Mouse (Mus musculus): ENCODE measurements around the gene Nkain4.

The Nkain4 gene

GRCm38 (mm10) chr2:180954061-180955047 is at the start of gene Nkain4:
Gene Nkain4 (minus strand): TSS chr2:180954699.
- peak; percentile 60 for DNase-seq (ENCODE audit: low spot score)

- no peak for DNase-seq (ENCODE audit: low spot score)
These were observed 42.4 kb upstream of the Nkain4 start for GRCm38 (mm10) chr2:180996905-180997304.

DNA sequence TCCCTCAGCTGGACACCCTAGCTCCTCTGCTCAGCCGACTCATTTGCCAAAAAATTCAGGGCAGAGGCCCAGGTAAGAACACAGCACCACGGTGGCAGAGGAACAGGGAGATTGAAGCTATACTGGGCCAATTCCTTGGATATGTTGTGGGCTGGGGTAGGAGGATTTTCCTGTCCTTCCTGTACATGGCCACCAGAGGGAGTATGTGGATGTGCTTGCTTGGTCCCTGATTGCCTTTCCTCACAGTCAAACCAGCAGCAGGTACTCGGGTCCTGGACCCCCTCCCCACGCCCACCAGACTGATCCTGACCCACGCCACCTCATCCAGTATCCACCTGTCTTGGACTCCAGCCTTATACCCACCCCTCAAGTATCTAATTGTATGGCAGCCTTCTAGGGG is 41.9 kb upstream of the Nkain4 start:
- no peak for DNase-seq (ENCODE audit: low spot score)

GRCm38 (mm10) chr2:180995457-180995856 is 41.0 kb upstream of the Nkain4 start:
- no peak for DNase-seq (ENCODE audit: low spot score)

DNA sequence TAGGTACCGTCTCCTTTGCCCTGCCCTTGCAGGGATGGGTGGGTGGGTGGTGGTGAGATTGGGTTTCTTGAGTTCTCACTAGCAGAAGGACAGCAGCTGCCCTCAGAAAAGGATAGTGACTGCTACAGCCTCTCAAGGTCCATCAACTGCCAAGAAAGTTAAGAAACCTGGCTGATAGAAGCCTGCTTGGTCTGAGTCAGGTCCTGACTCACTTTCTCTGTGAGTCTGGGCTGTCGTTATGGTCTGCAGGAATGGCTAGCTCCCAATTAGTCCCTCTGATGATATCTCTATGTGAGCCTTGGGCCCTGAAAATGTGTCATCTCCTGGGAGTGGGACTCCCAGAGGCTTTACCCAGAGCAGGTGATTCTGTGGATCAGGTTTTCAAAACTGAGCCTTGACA is 39.9 kb upstream of the Nkain4 start:
- no peak for DNase-seq (ENCODE audit: low spot score)

DNA sequence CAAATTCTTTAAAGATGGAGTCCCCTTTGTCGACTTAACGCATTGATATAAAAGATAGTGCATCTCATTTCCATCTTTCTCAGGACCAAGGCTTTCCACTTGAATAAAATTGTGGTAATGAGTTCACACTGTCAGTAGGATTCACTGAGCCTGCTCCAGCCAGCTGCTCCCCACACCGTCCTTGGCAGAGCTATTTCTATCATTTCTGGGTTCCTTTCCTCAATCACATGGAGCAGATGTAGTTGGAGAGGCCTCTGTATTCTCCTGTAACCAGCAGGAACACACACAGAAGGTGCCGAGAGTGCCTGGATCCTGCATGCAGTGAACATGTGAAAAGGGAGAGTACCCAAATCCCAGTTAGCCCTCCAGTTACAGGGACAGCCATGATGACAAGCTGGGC is 35.8 kb upstream of the Nkain4 start:
- DNase-seq (ENCODE audit: low spot score) = no peak

DNA sequence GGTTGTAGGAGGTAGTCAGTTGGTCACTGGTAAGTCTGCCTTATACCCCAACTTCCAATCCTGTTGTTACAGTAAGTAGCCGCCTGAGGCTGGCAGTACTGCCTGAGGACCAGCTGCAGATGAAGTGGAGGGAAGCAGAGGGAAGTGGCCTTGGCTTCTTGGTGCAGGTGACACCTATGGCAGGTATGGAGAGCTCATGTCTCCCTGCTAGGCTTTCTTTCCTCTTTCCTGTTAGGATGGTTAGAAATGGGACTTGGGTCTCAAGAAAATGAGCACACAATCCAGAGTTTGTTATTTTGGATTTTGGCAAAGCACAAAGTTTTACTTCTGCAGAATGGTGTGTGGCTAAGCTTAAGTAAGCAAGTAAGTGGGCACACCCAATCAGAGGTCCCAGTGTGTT is 34.4 kb upstream of the Nkain4 start:
- no peak for DNase-seq (ENCODE audit: low spot score)

- DNase-seq (ENCODE audit: low spot score) = no peak
These were observed 33.9 kb upstream of the Nkain4 start for GRCm38 (mm10) chr2:180988347-180988913.

- DNase-seq (ENCODE audit: low spot score) = no peak
These were observed 33.0 kb upstream of the Nkain4 start for GRCm38 (mm10) chr2:180987432-180988030.

GRCm38 (mm10) chr2:180987001-180987400 is 32.5 kb upstream of the Nkain4 start:
- no peak for DNase-seq (ENCODE audit: low spot score)

- no peak for DNase-seq (ENCODE audit: low spot score)
These were observed 31.9 kb upstream of the Nkain4 start, which contains the start of gene Col20a1 for GRCm38 (mm10) chr2:180986449-180986848. Gene Col20a1 (plus strand): TSS chr2:180986535.

- no peak for DNase-seq (ENCODE audit: low spot score)
These were observed 31.1 kb upstream of the Nkain4 start for GRCm38 (mm10) chr2:180985635-180986034.

GRCm38 (mm10) chr2:180981133-180981532 is 26.6 kb upstream of the Nkain4 start:
- no peak for DNase-seq (ENCODE audit: low spot score)

GRCm38 (mm10) chr2:180967010-180967763 is 12.7 kb upstream of the Nkain4 start, which contains the start of gene Arfgap1:
Gene Arfgap1 (plus strand): TSS chr2:180967225.
- peak; percentile 95 for DNase-seq (ENCODE audit: low spot score)

DNA sequence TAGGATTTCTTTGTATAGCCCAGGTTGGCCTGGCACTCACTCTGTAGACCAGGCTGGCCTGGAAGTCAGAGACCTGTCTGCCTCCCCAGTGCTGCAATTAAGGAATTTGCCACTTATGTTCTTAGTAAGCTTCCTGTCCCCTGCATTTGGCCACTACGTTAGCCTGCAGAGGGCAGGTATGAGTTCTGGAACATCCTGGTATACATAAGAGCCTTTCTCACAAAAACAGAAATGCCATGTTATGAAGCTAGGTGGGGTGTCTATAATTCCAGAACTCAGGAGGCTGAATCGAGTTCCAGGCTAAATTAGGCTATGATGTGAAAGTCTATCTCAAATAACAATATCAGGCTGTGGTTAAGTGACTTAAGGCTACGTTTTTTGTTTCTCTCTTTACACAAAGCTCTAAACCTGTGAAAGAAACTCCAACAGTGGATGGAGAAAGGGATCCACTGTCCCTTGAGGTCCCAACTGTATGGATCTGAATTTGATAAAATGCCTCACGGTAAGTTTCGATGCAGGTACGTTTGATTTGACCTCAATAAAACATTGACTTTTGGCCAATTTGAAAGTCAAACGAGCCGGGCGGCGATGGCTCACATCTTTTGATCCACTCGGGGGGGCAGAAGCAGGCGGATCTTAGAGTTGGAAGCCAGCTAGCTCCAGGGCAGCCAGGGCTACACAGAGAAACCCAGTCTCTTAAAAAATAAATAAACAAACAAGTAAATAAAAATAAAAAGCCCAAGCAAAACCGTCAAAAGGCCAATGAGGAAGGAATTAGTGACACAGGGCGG is 11.8 kb upstream of the Nkain4 start:
- no peak for DNase-seq (ENCODE audit: low spot score)

DNA sequence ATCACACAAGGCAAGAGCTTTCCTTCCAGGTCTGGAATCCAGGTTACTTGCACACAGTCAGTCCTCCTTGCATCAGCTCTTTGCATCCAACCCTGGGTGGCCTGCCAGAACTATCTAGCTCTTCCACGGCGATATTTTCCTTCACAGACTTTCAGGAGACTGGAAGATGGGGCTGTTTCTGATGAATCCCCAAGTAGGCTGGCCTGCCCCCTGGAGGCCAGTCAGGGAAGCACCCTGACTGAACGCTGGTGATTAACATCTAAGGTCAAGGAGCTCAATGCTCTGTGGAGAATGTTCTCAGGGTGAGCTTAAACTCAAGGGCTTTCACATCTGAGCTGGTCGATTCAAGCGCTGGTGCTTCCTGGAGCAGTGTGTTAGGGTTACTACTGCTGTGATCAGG is 9.5 kb upstream of the Nkain4 start:
- DNase-seq (ENCODE audit: low spot score) = peak; percentile 83

DNA sequence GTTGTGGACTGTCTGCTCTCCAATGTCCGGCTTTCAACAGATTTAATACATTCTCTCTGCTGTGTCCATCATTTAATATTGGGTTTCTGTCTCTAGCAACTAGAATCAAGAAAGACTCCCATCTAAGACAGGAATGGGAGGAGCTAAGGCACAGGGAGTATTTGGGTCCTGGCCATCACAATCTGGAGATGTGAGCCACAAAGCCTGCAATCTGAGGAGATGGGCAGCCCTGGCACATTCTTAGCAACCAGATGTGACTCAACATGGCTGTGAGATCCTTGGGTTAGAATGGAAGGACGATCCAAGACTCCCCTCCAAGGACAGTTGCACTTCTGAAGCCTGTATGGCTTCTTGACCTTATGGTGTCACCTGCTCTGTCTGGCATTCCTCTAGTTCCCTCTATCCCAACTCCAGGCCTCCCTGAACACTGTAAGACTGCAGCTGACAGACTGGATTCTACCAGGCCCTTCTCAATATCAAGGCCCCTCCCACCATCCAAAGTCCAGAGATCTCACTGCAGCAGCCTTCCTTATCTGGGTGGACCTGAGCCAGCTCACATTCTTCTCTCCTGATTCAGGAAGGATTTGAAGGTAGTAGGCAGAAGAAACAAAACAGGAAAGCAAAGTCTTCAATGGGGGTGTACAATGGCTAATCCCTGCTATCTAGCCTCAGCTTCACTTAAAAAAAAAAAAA is 8.3 kb upstream of the Nkain4 start:
- no peak for DNase-seq (ENCODE audit: low spot score)

DNA sequence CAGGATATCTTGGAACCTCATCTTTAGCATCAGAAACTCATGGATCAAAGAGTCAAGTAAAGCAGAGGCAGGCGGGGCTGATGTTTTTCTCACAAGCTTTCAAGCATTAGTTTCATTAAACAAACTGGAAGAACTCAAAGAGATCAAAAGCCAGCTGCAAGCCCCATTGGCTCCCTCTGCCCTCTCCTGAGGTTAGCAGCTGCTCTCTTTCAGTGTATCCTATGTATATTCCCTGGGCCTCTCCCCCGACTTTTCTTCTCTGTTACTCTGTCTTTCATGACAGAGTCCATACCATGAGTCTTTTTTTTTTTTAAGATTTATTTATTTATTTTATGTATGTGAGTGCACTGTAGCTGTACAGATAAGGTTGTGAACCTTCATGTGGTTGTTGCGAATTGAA is 5.7 kb upstream of the Nkain4 start:
- no peak for DNase-seq (ENCODE audit: low spot score)

- no peak for DNase-seq (ENCODE audit: low spot score)
These were observed 5.1 kb upstream of the Nkain4 start for GRCm38 (mm10) chr2:180959605-180960004.

DNA sequence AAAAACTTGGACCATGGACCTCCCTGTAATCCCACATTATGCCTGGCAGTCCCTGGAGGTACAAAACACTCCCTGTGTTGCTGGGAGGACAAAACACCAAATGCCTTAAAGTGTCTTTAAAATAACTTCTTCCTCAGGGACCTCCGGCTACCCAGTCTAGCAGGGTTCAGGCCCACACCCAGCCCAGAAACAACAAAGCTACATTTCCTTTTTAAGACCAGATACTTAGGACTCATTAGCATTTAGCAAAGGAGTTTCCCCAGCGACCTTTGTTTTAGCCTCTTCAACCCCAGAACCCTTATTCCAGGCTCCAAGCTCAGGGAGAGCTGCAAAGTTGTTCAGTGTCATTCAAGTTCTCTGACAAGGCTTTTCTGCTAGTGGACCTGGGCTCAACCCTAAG is 861 bp downstream of the Nkain4 start:
- no peak for DNase-seq (ENCODE audit: low spot score)

DNA sequence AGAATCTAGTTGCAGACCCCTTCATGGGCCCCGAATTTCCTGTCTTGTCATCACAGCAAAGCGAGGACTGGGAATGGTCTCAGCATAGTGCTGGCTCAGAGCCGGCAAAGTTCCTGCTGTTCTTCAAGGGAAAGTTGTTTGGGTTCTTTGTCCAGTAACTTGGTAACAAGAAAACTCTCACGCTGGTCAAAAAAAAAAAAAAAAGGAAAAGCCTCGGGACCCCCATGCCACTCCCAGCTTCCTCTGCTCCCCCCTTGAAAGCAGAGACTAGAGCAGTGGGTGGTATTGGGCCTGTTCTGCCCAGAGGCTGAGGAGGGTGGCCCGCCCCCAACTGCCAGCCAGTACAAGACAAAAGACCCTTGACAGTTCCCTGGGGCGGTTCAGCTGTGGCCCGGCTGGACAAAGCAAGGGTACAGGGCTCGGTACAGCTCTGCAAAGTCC is 1.7 kb downstream of the Nkain4 start:
- DNase-seq (ENCODE audit: low spot score) = no peak

Data from testis, postnatal 10 days (tissue).